Comparison of ENCODE assay signal across 9 mouse cellular contexts in the genomic region with DNA sequence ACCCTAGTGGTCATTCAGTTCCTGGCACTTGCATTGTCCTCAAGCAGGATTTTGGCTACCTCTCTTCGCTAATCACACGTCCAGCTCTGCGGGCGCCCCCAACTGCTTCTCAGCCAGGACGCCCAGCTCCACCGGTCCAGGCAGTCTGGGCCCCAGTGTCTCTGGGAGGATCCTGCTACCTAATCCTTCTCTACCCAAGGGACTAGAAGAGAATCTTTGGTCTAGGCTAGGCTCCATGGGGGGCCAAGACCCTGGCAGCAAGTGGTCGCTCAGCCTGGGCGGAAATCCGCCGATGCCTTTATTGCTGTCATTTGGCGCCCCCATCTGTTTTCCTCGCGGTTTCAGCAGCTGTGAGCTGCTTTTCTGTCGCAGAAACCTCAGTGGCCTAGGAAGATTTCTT. TPM values are rescaled to one million over a fixed set of nuclear protein-coding genes. Genes with fewer than 3 reads are reported as not detected.
DNase-seq lines count a peak whose midpoint lies in the region; ATAC-seq and TF ChIP-seq lines count a peak whose summit lies in the region.
"Had no signal": no experiment of that assay in that cellular context is flagged by ENCODE, and none has a peak within 500 bp of the region (broad histone marks: within the 10 kb centered on the region; RNA-seq: fewer than 3 reads in every experiment).

No protein-coding gene starts in this region.

- TF ChIP-seq CTCF in heart, adult 2 months (IDR thresholded peaks at IDR 0.05) = peak; percentile 63
- TF ChIP-seq CTCF in stomach, postnatal 0 days (IDR thresholded peaks at IDR 0.05; ENCODE audit: low read depth) = peak; percentile 69

- no peaks in the 10 kb centered on the region for H3K36me3 ChIP-seq in heart, adult 2 months (ENCODE audit: control insufficient read depth, insufficient read depth, low read length)
- H3K36me3 ChIP-seq in embryonic facial prominence, embryonic 11.5 days (replicated peaks; ENCODE audit: control insufficient read depth, insufficient read depth, low read depth, low read length) = no peaks in the 10 kb centered on the region
- no peaks in the 10 kb centered on the region for H3K36me3 ChIP-seq in hindbrain, embryonic 13.5 days
- no peaks in the 10 kb centered on the region for H3K36me3 ChIP-seq in stomach, postnatal 0 days (ENCODE audit: control insufficient read depth, insufficient read depth, low read length)

- no peak for TF ChIP-seq EP300 in heart, adult 2 months (IDR thresholded peaks at IDR 0.05; ENCODE audit: insufficient read depth, low read depth, low read length)
- no peak for TF ChIP-seq EP300 in stomach, postnatal 0 days (optimal IDR thresholded peaks at IDR 0.05)

- 5% methylated on average over 14 of the region's 14 CpGs for WGBS in heart, adult 2 months
- 0% methylated on average over 14 of the region's 14 CpGs for WGBS in embryonic facial prominence, embryonic 11.5 days
- under 1% methylated on average over 14 of the region's 14 CpGs for WGBS in hindbrain, embryonic 13.5 days
- WGBS in stomach, postnatal 0 days = 2% methylated on average over 14 of the region's 14 CpGs

- H3K4me2 ChIP-seq in embryonic facial prominence, embryonic 11.5 days (ENCODE audit: low read depth, low read length) = no peak overlapping the region
- H3K4me2 ChIP-seq in hindbrain, embryonic 13.5 days = peak overlapping the region; percentile 37
- peak overlapping the region; percentile 20; the same call in 1 of the 2 replicates for H3K4me2 ChIP-seq in stomach, postnatal 0 days (replicated peaks; ENCODE audit: low read depth)

- no peak for TF ChIP-seq POLR2A in heart, adult 2 months (IDR thresholded peaks at IDR 0.05; ENCODE audit: insufficient read depth, low read depth, low read length)

- no peak overlapping the region for H3K9ac ChIP-seq in heart, adult 2 months (ENCODE audit: low read depth, low read length)
- H3K9ac ChIP-seq in embryonic facial prominence, embryonic 11.5 days (replicated peaks; ENCODE audit: low read length) = no peak overlapping the region
- no peak overlapping the region for H3K9ac ChIP-seq in hindbrain, embryonic 13.5 days
- no peak overlapping the region for H3K9ac ChIP-seq in stomach, postnatal 0 days (ENCODE audit: low read length)

- intact Hi-C loops in heart, adult 2 months (cut with DNase I) = loop anchor here (2.0 kb wide), 1 partner anchor 595 kb away; no protein-coding TSS in a partner anchor

- no peaks in the 10 kb centered on the region for H3K79me2 ChIP-seq in heart, adult 2 months (replicated peaks; ENCODE audit: control insufficient read depth, insufficient read depth, low read length)

- H3K27ac ChIP-seq in heart, adult 2 months = no peak overlapping the region
- H3K27ac ChIP-seq in embryonic facial prominence, embryonic 11.5 days (replicated peaks; ENCODE audit: low read depth, low read length) = no peak overlapping the region
- no peak overlapping the region for H3K27ac ChIP-seq in hindbrain, embryonic 13.5 days
- no peak overlapping the region for H3K27ac ChIP-seq in stomach, postnatal 0 days (replicated peaks)

- H3K4me3 ChIP-seq in heart, adult 2 months = no peak overlapping the region
- H3K4me3 ChIP-seq in embryonic facial prominence, embryonic 11.5 days (ENCODE audit: low read depth, low read length) = no peak overlapping the region
- H3K4me3 ChIP-seq in hindbrain, embryonic 13.5 days = peak overlapping the region; percentile 15; the same call in 1 of the 2 replicates
- 0 out of 2 replicates have a peak overlapping the region, but pooled peaks have one; percentile 8 for H3K4me3 ChIP-seq in stomach, postnatal 0 days (ENCODE audit: low read depth, low read length)

- H3K27me3 ChIP-seq in heart, adult 2 months (ENCODE audit: control insufficient read depth, insufficient read depth, low read length) = peaks cover 36% of the 10 kb centered on the region
- H3K27me3 ChIP-seq in embryonic facial prominence, embryonic 11.5 days (ENCODE audit: control insufficient read depth, insufficient read depth, low read length) = peaks cover 73% of the 10 kb centered on the region
- H3K27me3 ChIP-seq in hindbrain, embryonic 13.5 days = peaks cover 97% of the 10 kb centered on the region
- peaks cover 56% of the 10 kb centered on the region for H3K27me3 ChIP-seq in stomach, postnatal 0 days (ENCODE audit: control insufficient read depth, insufficient read depth, low read length)

- no peaks in the 10 kb centered on the region for H3K9me3 ChIP-seq in embryonic facial prominence, embryonic 11.5 days (replicated peaks; ENCODE audit: control insufficient read depth, low read length)
- H3K9me3 ChIP-seq in hindbrain, embryonic 13.5 days = no peaks in the 10 kb centered on the region
- no peaks in the 10 kb centered on the region for H3K9me3 ChIP-seq in stomach, postnatal 0 days (ENCODE audit: control insufficient read depth, low read length)

- no peak; the same call in 1 of the 2 replicates for ATAC-seq in embryonic facial prominence, embryonic 11.5 days (replicated peaks; ENCODE audit: insufficient number of reproducible peaks, low FRiP score, low TSS enrichment, low read depth)
- ATAC-seq in hindbrain, embryonic 13.5 days (ENCODE audit: low FRiP score) = peak; percentile 32; the same call in 1 of the 2 replicates
- ATAC-seq in stomach, postnatal 0 days (ENCODE audit: low FRiP score, low TSS enrichment) = no peak

- no peak for DNase-seq in heart, adult 2 months
- DNase-seq in heart, adult 8-10 months (ENCODE audit: low spot score) = no peak
- peak; percentile 72 for DNase-seq in 416B (ENCODE audit: low read depth)
- peak; percentile 83 for DNase-seq in embryonic facial prominence, embryonic 11.5 days (ENCODE audit: low spot score)
- peak; percentile 31 for DNase-seq in lung, postnatal 36 days
- no peak for DNase-seq in stomach, postnatal 0 days (ENCODE audit: low spot score)
- DNase-seq in natural killer cell, adult 2 months (ENCODE audit: low spot score in 2 of 2) = no peak

- H3K4me1 ChIP-seq in heart, adult 2 months (ENCODE audit: control insufficient read depth, insufficient read depth, low read length) = no peaks in the 10 kb centered on the region
- H3K4me1 ChIP-seq in embryonic facial prominence, embryonic 11.5 days (ENCODE audit: control insufficient read depth, insufficient read depth, low read length) = no peaks in the 10 kb centered on the region; the same call in 1 of the 2 replicates
- H3K4me1 ChIP-seq in hindbrain, embryonic 13.5 days (replicated peaks) = peaks cover 10% of the 10 kb centered on the region
- no peaks in the 10 kb centered on the region for H3K4me1 ChIP-seq in stomach, postnatal 0 days (replicated peaks; ENCODE audit: control insufficient read depth, insufficient read depth)

RNA-seq across cellular contexts. Expression of a gene that starts 2.3 kb away (rescaled TPM):
- not detected for total RNA-seq in heart, adult 2 months (2021)
- not detected in 2 replicates for polyA plus RNA-seq in heart, adult 2 months (2012; rRNA removed)
- total RNA-seq in heart, adult 8-10 months (2022) = not detected
- polyA plus RNA-seq in embryonic facial prominence, embryonic 11.5 days (2014; fragmentation: Nextera tagmentation; extraction: Ambion mirVana) = 0.08 and 0.10 TPM in 2 replicates
- polyA plus RNA-seq in hindbrain, embryonic 13.5 days (2015; fragmentation: Nextera tagmentation; extraction: Ambion mirVana) = 1.3 and 1.6 TPM in 2 replicates
- not detected in 2 replicates for polyA plus RNA-seq in stomach, postnatal 0 days (2015; fragmentation: Nextera tagmentation; extraction: Ambion mirVana)
- polyA plus RNA-seq: gonadal fat pad, adult 2 months had no signal

RNA-seq across cellular contexts. Expression of a gene that starts 6.4 kb away (rescaled TPM):
- not detected for total RNA-seq in heart, adult 2 months (2021)
- polyA plus RNA-seq in heart, adult 2 months (2012; rRNA removed) = not detected in 2 replicates
- total RNA-seq in heart, adult 8-10 months (2022) = not detected
- not detected in 2 replicates for polyA plus RNA-seq in embryonic facial prominence, embryonic 11.5 days (2014; fragmentation: Nextera tagmentation; extraction: Ambion mirVana)
- polyA plus RNA-seq in hindbrain, embryonic 13.5 days (2015; fragmentation: Nextera tagmentation; extraction: Ambion mirVana) = 0.16 TPM in 1 of 2 replicates, not detected in the other
- not detected in 2 replicates for polyA plus RNA-seq in stomach, postnatal 0 days (2015; fragmentation: Nextera tagmentation; extraction: Ambion mirVana)

RNA-seq across cellular contexts. Expression of a gene that starts 13.1 kb away (rescaled TPM):
- not detected for total RNA-seq in heart, adult 2 months (2021)
- not detected in 2 replicates for polyA plus RNA-seq in heart, adult 2 months (2012; rRNA removed)
- total RNA-seq in heart, adult 8-10 months (2022) = not detected
- not detected in 2 replicates for polyA plus RNA-seq in embryonic facial prominence, embryonic 11.5 days (2014; fragmentation: Nextera tagmentation; extraction: Ambion mirVana)
- polyA plus RNA-seq in hindbrain, embryonic 13.5 days (2015; fragmentation: Nextera tagmentation; extraction: Ambion mirVana) = not detected in 2 replicates
- polyA plus RNA-seq in stomach, postnatal 0 days (2015; fragmentation: Nextera tagmentation; extraction: Ambion mirVana) = not detected in 2 replicates

RNA-seq across cellular contexts. Expression of a gene that starts 17.7 kb away (rescaled TPM):
- not detected for total RNA-seq in heart, adult 2 months (2021)
- not detected in 2 replicates for polyA plus RNA-seq in heart, adult 2 months (2012; rRNA removed)
- not detected for total RNA-seq in heart, adult 8-10 months (2022)
- not detected in 2 replicates for polyA plus RNA-seq in embryonic facial prominence, embryonic 11.5 days (2014; fragmentation: Nextera tagmentation; extraction: Ambion mirVana)
- not detected in 2 replicates for polyA plus RNA-seq in hindbrain, embryonic 13.5 days (2015; fragmentation: Nextera tagmentation; extraction: Ambion mirVana)
- not detected in 2 replicates for polyA plus RNA-seq in stomach, postnatal 0 days (2015; fragmentation: Nextera tagmentation; extraction: Ambion mirVana)

RNA-seq across cellular contexts. Expression of a gene that starts 30.0 kb away (rescaled TPM):
- not detected for total RNA-seq in heart, adult 2 months (2021)
- polyA plus RNA-seq in heart, adult 2 months (2012; rRNA removed) = 0.09 TPM in 1 of 2 replicates, not detected in the other
- total RNA-seq in heart, adult 8-10 months (2022) = under 1 TPM in 1 of 4 experiments, not detected in 3; 0.12 TPM
- polyA plus RNA-seq in embryonic facial prominence, embryonic 11.5 days (2014; fragmentation: Nextera tagmentation; extraction: Ambion mirVana) = not detected in 2 replicates
- not detected in 2 replicates for polyA plus RNA-seq in hindbrain, embryonic 13.5 days (2015; fragmentation: Nextera tagmentation; extraction: Ambion mirVana)
- 0.10 TPM in 1 of 2 replicates, not detected in the other for polyA plus RNA-seq in stomach, postnatal 0 days (2015; fragmentation: Nextera tagmentation; extraction: Ambion mirVana)

Comparison
In these comparisons a context has a peak if more than half of its experiments do, and no peak if none do; other contexts are left out.
1. DNase-seq: peak in 416B (single experiment), embryonic facial prominence, embryonic 11.5 days (single experiment) and lung, postnatal 36 days (single experiment); none in heart, adult 2 months (0 of 2), heart, adult 8-10 months (single experiment), stomach, postnatal 0 days (single experiment) and natural killer cell, adult 2 months (0 of 2).
2. H3K4me3 ChIP-seq: peak in hindbrain, embryonic 13.5 days (single experiment) and stomach, postnatal 0 days (single experiment); none in heart, adult 2 months (single experiment) and embryonic facial prominence, embryonic 11.5 days (single experiment).